Mouse (Mus musculus) brain, embryonic 14.5 days (tissue): Measurements from ENCODE around the gene Gp1ba. TPM values are rescaled to one million over a fixed set of nuclear protein-coding genes. Genes with fewer than 3 reads are reported as not detected.

ENCODE experiments used
- DNase-seq: peaks from one replicate; pipeline ENCODE4 v3.0.0-alpha.2; 2011; ENCODE audit warnings: low read depth
- CTCF ChIP-seq: fragments of 200-500 bp; IDR thresholded peaks from 2 replicates; pipeline ENCODE4 v1.5.1; 2012; ENCODE audit warnings: inconsistent platforms, mild to moderate bottlenecking, moderate library complexity, borderline replicate concordance; ENCODE audit not compliant: insufficient read depth, insufficient read length; ENCODE audit errors: extremely low read depth
- POLR2A ChIP-seq: fragments of 200-500 bp; IDR thresholded peaks from 2 replicates; pipeline ENCODE4 v1.6.1; 2012; ENCODE audit warnings: mild to moderate bottlenecking, inconsistent platforms, borderline replicate concordance; ENCODE audit not compliant: poor library complexity, insufficient read depth, insufficient read length, severe bottlenecking; ENCODE audit errors: extremely low read depth
- polyA plus RNA-seq: library from polyadenylated mRNA; depleted of rRNA; stranded (reverse); fragments of >200 nt; gene quantifications from 2 replicates; pipeline ENCODE4 v1.2.3, GENCODE M21; 2012

Gene Gp1ba
- polyA plus RNA-seq, 1 experiment, result 0.30 TPM

- TF ChIP-seq CTCF (no peak), POLR2A (no peak)
- DNase-seq, result no peak
Observed at GRCm38 (mm10) chr11:70630129-70630528, 8.8 kb upstream of the Gp1ba start.

- TF ChIP-seq POLR2A (no peak), CTCF (no peak)
- no peak for DNase-seq
Observed at GRCm38 (mm10) chr11:70635601-70636000, 3.3 kb upstream of the Gp1ba start.

- no peak for TF ChIP-seq POLR2A
- TF ChIP-seq CTCF, result no peak
Observed at GRCm38 (mm10) chr11:70637764-70638163, 1.2 kb upstream of the Gp1ba start.

DNA sequence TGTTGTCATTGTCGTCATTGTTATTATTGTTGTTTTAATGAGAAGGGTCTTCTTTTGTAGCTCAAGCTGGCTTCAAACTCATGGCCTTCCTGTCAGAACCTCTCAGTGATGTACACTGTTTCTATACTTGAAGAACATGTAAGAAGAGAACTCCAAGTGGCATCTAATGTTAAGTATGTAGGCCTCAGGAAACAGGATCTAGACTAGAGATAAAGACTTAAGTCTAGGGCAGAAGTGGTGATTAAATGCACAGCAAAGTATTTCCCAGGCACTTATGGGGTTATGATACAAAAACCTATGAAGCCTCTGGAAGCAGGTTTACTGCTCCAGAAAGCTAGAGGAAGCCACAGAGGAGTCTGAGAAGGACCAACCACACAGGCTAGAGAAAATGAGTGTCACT lies 629 bp upstream of the Gp1ba start:
- TF ChIP-seq POLR2A, result no peak
- no peak for TF ChIP-seq CTCF
- DNase-seq, result no peak

More at GRCm38 (mm10) chr11:70637764-70638163, 1.2 kb upstream of the Gp1ba start:
- no peak for DNase-seq

DNA sequence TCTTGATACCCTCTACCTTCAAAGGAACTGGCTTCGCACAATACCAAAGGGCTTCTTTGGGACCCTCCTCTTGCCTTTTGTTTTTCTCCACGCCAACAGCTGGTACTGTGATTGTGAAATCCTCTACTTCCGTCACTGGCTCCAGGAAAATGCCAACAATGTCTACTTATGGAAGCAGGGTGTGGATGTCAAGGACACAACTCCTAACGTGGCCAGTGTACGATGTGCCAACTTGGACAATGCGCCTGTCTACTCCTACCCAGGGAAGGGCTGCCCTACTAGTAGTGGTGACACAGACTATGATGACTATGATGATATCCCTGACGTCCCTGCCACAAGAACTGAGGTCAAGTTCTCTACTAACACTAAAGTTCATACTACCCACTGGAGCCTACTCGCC lies 1.1 kb downstream of the Gp1ba start:
- no peak for DNase-seq
- TF ChIP-seq CTCF (no peak), POLR2A (no peak)

GRCm38 (mm10) chr11:70641241-70641640 lies 2.3 kb downstream of the Gp1ba start:
- DNase-seq, result no peak
- TF ChIP-seq POLR2A (no peak), CTCF (no peak)

DNA sequence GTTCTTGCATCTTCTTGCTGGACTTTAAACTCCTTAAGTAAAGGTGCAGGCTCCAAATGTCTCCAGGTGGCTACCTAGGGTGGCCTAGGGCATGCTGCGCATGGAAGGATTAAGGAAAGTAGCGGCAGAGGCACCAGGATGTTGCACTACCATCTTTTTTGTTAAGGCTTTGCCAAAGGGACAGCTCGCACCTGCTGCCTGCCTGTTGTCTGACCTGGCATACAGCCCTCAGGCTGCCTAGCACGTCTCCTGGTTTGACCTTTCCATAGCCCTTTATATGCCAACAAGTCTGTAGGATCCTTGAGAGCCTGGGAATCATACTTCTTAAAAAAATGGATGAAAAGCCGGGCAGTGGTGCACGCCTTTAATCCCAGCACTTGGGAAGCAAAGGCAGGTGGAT lies 4.1 kb downstream of the Gp1ba start:
- TF ChIP-seq CTCF (no peak), POLR2A (no peak)
- no peak for DNase-seq

DNA sequence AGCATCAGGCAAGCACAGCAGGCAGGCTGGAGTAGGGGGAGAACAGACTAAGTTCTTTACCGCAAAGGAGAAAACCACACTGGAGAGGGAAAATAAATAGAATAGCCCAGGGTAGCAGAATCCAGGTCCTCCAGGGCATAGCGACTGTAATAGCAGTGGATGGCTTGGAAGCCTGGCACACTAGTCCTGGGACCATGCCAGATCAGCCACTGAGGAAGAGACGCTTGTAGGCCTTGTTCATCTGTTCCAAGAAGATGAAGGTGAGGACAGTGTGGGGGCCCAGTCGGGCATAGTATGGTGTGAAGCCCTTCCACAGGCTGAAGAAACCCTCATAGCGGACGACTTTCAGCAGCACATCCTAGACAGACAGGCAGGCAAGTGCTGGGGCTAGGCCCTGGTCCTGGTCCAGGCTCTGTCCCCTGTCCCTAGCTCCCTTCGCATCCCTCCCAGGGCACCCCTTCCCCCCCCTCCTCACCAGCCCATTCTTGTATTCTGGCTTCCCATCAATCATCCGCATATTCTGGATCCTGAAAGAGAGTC lies 5.7 kb downstream of the Gp1ba start:
- DNase-seq, result no peak
- TF ChIP-seq CTCF, result no peak

DNA sequence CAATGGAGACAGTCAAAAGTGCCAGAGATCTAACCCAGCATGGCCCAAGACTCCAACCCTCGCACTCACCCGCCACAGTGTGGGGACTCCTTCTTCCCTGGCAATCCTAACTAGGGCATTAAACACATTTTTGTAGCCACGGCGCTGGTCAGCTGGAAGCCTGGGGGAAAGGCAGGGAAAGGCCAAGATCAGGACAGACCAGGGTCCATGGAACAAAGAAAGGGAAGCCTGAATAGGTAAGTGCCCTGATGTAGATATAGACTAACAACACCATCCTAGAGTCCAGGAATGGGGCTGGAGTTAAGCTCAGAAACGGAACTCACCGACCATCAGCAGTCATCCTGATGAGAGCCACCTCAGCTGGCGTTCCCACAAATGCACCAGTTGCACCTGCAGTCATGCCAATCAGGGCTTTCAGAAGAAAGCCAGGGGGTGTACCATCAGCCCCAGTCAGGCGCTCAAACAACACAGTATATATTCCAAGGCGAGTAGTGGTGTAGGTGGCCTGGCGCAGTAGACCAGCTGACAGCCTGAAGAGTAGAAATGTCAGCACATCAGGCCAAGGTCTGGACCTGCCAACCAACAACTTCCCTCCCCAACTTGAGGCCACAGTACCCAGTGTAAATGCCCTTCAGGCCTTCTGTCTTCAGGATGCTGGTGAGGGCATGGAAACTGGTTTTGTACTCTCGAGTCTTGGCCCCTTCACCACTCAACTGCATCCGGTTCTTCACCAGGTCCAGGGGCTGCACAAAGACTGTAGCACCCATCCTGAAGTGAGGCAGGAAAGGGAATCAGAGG lies 6.7 kb downstream of the Gp1ba start:
- TF ChIP-seq POLR2A (no peak), CTCF (no peak)
- DNase-seq, result no peak

GRCm38 (mm10) chr11:70646259-70646555 lies 7.3 kb downstream of the Gp1ba start:
- TF ChIP-seq CTCF (no peak), POLR2A (no peak)
- no peak for DNase-seq

- DNase-seq, result peak; percentile 99
- TF ChIP-seq POLR2A (peak; percentile 78), CTCF (no peak)
Observed at GRCm38 (mm10) chr11:70646691-70647650, 8.0 kb downstream of the Gp1ba start, which contains the start of the genes Rnf167 and Slc25a11. TSS of gene Rnf167 (plus strand) at chr11:70647235. TSS of gene Slc25a11 (minus strand) at chr11:70647479.

DNA sequence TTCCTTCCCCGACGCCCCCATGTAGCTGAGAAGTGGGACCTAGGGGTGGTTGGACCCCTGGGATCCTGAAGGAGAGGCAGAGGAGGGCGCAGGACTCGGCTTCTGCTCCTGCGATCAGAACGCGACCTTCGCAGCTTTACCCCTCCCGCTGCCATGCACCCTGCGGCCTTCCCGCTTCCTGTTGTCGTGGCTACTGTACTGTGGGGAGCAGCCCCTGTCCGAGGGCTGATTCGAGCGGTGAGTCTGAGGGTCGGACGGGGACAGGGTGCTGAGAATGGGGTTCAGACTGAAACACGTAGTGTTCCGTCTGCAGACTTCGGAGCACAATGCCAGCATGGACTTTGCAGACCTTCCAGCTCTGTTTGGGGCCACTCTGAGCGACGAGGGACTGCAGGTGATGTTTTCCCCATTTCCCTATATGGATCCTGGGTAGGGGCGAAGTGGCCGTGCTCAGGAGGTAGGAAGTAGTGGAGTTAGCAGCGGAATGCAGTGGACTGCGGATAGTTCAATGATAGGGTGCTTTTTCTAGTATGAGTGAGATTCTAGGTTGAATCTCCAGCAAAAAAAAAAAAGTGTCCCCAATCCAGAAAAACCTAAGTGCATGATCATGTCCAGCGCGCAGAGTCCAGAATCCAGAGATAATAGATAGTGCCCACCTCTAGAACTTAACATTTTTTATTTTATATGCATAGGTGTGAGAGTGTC lies 8.9 kb downstream of the Gp1ba start:
- TF ChIP-seq CTCF (no peak), POLR2A (no peak)
- no peak for DNase-seq
